Mouse (Mus musculus) hindbrain, embryonic 16.5 days (tissue): ENCODE measurements around the gene Catsperz. TPM values are rescaled to one million over a fixed set of nuclear protein-coding genes. Genes with fewer than 3 reads are reported as not detected.

ENCODE experiments used
- ATAC-seq: fragments of 200-750 bp; cut with Nextera tagmentation; 2 replicates; pipeline ENCODE4 v1.8.0; 2017; ENCODE audit warnings: moderate TSS enrichment, moderate library complexity
- H3K27ac ChIP-seq: fragments of 300-500 bp; sonication (generic); 2 replicates; pipeline ENCODE4 v1.5.1; 2014; ENCODE audit warnings: low read depth, mild to moderate bottlenecking, control low read depth, low read length, moderate library complexity
- H3K27me3 ChIP-seq: fragments of 300-500 bp; sonication (generic); replicated peaks from 2 replicates; pipeline ENCODE4 v1.6.1; 2014; ENCODE audit warnings: low read length; ENCODE audit not compliant: control insufficient read depth, insufficient read depth
- H3K36me3 ChIP-seq: fragments of 300-500 bp; sonication (generic); 2 replicates; pipeline ENCODE4 v1.6.1; 2014; ENCODE audit warnings: mild to moderate bottlenecking, low read length, moderate library complexity, mixed read lengths; ENCODE audit not compliant: control insufficient read depth, insufficient read depth
- H3K4me1 ChIP-seq: fragments of 300-500 bp; sonication (generic); 2 replicates; pipeline ENCODE4 v1.6.1; 2014; ENCODE audit warnings: low read depth, low read length; ENCODE audit not compliant: control insufficient read depth, insufficient read depth
- H3K4me2 ChIP-seq: fragments of 300-500 bp; sonication (generic); 2 replicates; pipeline ENCODE4 v1.6.1; 2014; ENCODE audit warnings: mild to moderate bottlenecking, low read length, control low read depth, moderate library complexity
- H3K4me3 ChIP-seq: fragments of 300-500 bp; sonication (generic); 2 replicates; pipeline ENCODE4 v1.5.1; 2014; ENCODE audit warnings: mild to moderate bottlenecking, low read length, control low read depth, moderate library complexity
- H3K9ac ChIP-seq: fragments of 300-500 bp; sonication (generic); 2 replicates; pipeline ENCODE4 v1.6.1; 2014; ENCODE audit warnings: low read depth, mild to moderate bottlenecking, control low read depth, low read length, moderate library complexity
- H3K9me3 ChIP-seq: fragments of 300-500 bp; sonication (generic); 2 replicates; pipeline ENCODE4 v1.6.1; 2014; ENCODE audit warnings: mild to moderate bottlenecking, low read length, moderate library complexity; ENCODE audit not compliant: control insufficient read depth
- WGBS: fragments of 180-500 bp; shearing (Covaris S2); extraction: QIAGEN DNeasy Blood & Tissue Kit; methylation state at CpG from one replicate; pipeline ENCODE4 v1.1.7; 2014; 5-methylcytosine and 5-hydroxymethylcytosine counted together
- polyA plus RNA-seq: library from polyadenylated mRNA; unstranded; fragments of >200 nt; fragmentation: Nextera tagmentation; extraction: Ambion mirVana; gene quantifications from 2 replicates; pipeline ENCODE4 v1.2.1, GENCODE M21; 2015

Catsperz gene
- polyA plus RNA-seq, 1 experiment from 2014 or later: 3.3 TPM

DNA sequence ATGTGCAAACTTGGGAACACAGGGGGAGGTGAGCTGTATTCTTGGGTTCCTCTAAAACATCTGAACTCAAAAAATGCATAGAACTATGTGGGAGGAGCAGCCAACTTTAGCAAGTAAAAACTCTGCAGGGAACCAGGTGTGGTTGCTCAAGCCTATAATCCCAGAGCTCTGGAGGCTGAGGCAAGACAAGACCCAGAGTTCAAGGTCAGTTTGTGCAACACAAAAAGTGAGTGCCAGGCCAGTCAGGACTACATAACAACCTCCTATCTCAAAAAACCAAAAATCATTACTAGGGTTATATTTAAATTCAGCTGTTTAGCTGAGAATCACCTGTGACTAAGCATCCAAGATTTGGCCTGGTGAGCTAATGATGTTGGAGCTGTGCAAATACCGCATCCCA is 6.8 kb upstream of the Catsperz start:
- Histone ChIP-seq H3K4me3 (no peak overlapping the region), H3K4me1 (peaks cover 14% of the 10 kb centered on the region), H3K36me3 (no peaks in the 10 kb centered on the region), H3K27me3 (peaks cover 53% of the 10 kb centered on the region), H3K9ac (no peak overlapping the region), H3K27ac (no peak overlapping the region), H3K4me2 (no peak overlapping the region), H3K9me3 (no peaks in the 10 kb centered on the region)
- WGBS: 57% methylated on average over 1 of the region's 1 CpGs
- no peak for ATAC-seq

DNA sequence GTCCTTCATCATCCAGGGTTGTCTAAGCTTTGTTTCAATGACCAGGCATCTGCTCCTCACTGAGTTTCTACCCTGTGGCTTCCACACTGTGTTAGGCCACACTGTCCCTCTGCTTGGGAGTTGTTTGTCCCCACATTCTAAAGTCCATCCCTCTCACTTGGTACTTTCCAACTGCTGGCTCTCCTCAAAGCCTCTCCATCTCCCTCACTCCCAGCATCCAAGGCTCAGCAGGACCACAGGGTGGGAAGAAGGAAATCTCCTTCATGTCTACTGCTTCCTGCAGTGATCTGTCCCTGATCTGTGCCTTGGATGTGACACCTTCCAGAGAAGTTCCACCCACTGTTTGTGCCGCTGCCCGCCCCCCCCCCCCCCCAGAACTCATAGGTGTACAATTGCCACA is 5.8 kb upstream of the Catsperz start:
- H3K27me3 ChIP-seq: peaks cover 56% of the 10 kb centered on the region
- ATAC-seq: no peak
- WGBS: 0% methylated on average over 2 of the region's 2 CpGs

DNA sequence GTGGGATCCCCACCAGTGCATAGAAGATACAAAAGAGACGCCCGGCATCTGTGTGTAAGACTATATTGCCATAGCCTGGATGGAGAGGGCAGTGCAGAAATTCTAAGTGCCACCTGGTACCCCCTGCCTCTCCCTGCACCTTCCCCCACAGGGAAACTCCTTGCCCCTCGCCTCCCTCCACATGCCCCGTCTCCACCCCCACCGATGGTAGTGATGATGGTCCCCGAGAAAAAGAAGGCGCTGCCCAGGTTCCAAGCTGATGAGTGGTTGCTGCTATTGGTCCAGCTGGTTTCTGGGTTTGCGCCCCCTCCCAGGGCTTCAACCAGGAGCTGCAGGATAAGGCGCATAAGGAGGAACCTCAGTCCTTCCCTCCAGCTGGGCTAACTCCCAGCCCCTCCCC is 2.9 kb upstream of the Catsperz start:
- ATAC-seq: no peak
- H3K27ac ChIP-seq: no peak overlapping the region
- no peak overlapping the region for H3K4me2 ChIP-seq
- 15% methylated on average over 9 of the region's 9 CpGs for WGBS
- H3K4me1 ChIP-seq: peaks cover 13% of the 10 kb centered on the region
- no peaks in the 10 kb centered on the region for H3K36me3 ChIP-seq
- H3K27me3 ChIP-seq: peaks cover 73% of the 10 kb centered on the region
- H3K9ac ChIP-seq: no peak overlapping the region
- no peaks in the 10 kb centered on the region for H3K9me3 ChIP-seq
- H3K4me3 ChIP-seq: no peak overlapping the region

More for the DNA sequence above, 5.8 kb upstream of the Catsperz start:
- H3K4me1 ChIP-seq: peaks cover 18% of the 10 kb centered on the region
- no peak overlapping the region for H3K27ac ChIP-seq
- H3K4me3 ChIP-seq: no peak overlapping the region
- H3K9ac ChIP-seq: no peak overlapping the region
- no peaks in the 10 kb centered on the region for H3K36me3 ChIP-seq
- H3K9me3 ChIP-seq: no peaks in the 10 kb centered on the region
- no peak overlapping the region for H3K4me2 ChIP-seq

DNA sequence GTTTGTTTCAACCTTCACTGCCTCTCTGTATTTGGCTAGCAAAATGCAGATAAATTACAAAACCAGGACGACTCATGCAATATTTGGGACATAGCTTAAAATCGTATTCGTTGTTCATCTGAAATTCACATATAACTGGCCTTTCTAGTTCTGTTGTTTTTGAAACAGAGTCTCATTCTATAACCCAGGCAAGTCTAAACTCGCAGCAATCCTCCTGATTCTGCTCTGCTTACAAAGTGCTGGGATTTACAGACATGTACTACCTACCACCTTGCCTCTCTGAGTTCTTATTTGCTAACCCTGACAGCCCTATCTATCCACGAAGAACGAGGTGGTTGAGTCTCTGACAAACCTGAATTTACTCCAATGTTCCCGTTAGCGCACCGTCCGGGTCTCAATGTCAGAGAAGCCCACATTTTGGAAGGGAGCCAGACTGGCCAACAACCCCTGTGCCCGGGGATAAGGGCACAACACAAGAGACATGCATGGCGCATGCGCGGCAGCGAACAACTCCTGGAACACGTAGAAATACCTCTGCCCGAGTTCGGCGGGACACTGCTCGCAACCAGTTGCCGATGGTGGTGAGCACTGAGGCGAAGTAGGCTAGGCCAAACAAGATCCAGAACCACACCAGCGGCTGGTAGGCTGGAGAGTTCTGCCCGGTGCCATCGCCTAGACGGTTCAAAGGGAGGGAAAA is 1.5 kb upstream of the Catsperz start:
- Histone ChIP-seq H3K9ac (no peak overlapping the region), H3K4me3 (peak overlapping the region; percentile 21), H3K9me3 (no peaks in the 10 kb centered on the region), H3K27me3 (peaks cover 61% of the 10 kb centered on the region), H3K27ac (no peak overlapping the region), H3K4me2 (peak overlapping the region; percentile 50), H3K36me3 (no peaks in the 10 kb centered on the region), H3K4me1 (peaks cover 13% of the 10 kb centered on the region)
- 13% methylated on average over 26 of the region's 26 CpGs for WGBS
- no peak for ATAC-seq

DNA sequence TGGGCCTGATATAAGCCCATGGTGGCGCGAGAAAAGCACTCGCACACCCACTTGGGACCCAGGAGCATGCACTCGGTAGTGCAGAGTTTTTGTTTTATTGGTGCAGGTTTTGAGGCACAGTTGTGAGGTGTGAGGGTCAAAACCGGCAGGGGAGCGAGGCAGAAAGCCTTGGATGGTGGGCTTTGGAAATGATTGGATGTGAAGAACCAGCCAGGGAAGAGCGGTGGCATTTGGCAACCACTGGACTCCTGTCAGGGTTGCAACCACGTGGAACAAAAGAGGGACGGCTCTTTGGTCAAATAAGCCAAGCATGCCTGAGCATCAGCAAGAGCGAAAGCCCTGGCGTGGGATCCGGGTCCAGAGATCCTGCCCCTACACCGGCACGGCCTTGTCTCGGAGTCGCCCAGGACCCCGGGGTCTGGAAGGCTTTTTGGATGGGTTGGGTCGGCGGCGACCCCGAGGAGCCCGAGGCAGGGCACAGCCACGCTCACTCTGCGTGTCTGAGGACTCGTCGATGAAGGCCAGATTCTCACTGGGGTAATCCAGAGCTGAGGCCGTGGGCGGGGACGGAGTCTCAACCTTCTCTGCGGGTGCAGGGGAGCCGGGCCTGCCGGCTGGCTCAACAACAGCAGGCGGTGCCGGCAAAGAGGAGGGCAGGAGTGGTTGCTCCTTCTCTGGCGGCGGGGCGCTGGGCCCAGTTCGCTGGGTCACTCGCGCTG is 590 bp upstream of the Catsperz start:
- H3K4me3 ChIP-seq: no peak overlapping the region
- no peak for ATAC-seq
- H3K9me3 ChIP-seq: no peaks in the 10 kb centered on the region
- WGBS: 6% methylated on average over 38 of the region's 40 CpGs
- no peak overlapping the region for H3K9ac ChIP-seq
- peaks cover 16% of the 10 kb centered on the region for H3K4me1 ChIP-seq
- H3K27ac ChIP-seq: no peak overlapping the region
- no peak overlapping the region for H3K4me2 ChIP-seq
- H3K27me3 ChIP-seq: peaks cover 58% of the 10 kb centered on the region
- no peaks in the 10 kb centered on the region for H3K36me3 ChIP-seq

DNA sequence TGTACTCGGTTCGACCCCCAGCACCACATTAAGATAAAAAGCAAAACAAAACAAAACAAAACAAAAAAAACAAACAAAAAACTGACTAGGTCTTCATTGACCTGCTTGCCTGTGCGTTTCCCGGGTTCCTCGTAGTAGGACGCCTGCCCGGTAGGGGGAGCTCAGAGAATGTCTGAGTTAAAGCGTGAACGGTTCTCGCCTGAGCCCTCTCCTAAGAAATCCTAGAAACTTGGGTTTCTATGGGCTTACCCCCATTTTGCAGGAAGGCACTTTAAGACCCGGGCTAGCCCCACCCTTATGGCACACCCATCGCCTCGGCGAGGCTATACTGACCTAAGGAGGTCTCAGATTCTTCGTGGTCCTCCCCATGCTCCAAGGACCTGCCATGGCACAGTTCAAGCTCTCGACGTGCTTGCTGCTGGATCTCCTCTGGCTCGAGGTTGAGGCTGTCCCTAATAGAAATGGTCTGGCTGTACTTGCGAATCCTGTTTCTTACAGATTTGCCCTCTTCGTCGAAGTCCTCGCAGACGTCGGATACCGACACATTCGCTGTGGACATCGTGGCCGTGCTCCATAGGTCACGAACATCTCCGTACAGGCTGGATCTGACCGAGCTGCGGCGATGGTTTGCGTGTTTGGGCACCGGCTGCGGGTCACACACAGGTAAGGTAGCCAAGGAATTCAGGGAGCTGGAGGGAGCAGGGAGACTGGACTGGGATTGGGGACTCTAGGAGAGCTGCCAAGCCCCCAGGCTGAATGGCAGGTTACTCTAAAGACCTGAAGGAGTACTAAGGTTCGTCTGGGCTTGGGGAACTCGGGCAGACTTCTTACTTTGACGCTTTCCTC is 496 bp downstream of the Catsperz start:
- ATAC-seq: no peak
- Histone ChIP-seq H3K9ac (peak overlapping the region; percentile 1; the same call in 1 of the 2 replicates), H3K4me2 (peak overlapping the region; percentile 29), H3K4me3 (peak overlapping the region; percentile 2; the same call in 1 of the 2 replicates), H3K4me1 (peaks cover 26% of the 10 kb centered on the region), H3K36me3 (no peaks in the 10 kb centered on the region), H3K9me3 (no peaks in the 10 kb centered on the region), H3K27ac (no peak overlapping the region), H3K27me3 (peaks cover 54% of the 10 kb centered on the region)
- WGBS: 2% methylated on average over 39 of the region's 39 CpGs

DNA sequence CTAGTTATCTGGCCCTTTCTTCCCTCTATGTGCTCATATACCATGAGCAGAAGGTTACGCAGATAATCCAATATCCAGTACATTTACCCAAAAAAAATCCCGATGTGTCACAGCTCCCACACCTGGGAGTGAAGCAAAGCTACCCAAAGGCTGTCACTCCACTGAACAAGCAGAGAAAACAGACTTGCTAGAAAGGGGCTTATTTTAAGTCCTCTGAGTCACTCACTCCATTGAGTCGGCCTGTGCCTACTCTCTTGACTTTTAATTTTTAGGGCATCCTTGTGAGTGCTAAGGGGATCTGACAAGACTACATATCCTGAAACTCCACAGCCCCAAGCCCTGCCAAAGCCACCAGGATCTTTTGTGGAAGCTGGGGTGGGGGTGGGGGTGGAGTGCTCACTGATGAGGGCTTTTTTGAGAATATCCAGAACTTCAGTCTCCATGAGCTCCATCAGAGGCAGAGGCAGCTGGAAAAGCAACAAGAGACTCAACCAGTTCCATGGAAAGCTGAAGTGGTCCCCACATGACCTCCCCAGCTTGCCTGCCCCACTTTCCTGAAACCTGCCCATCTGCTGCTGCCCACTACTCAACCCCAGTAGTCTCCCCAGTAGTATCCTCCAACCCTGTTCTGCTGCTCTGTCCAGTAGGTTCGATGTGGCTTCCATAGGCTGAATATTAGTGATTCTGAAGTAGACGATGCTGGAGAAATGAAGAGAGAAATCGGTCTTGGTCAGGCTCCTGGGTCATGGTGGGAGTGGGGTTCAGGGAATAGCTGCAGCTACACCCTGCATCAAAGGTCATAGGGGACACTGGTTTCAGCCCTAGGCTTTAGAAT is 2.1 kb downstream of the Catsperz start:
- Histone ChIP-seq H3K4me2 (no peak overlapping the region), H3K27me3 (peaks cover 47% of the 10 kb centered on the region), H3K9me3 (no peaks in the 10 kb centered on the region), H3K36me3 (no peaks in the 10 kb centered on the region), H3K4me1 (peaks cover 26% of the 10 kb centered on the region), H3K9ac (no peak overlapping the region), H3K27ac (no peak overlapping the region), H3K4me3 (no peak overlapping the region)
- ATAC-seq: no peak
- WGBS: 62% methylated on average over 6 of the region's 6 CpGs

DNA sequence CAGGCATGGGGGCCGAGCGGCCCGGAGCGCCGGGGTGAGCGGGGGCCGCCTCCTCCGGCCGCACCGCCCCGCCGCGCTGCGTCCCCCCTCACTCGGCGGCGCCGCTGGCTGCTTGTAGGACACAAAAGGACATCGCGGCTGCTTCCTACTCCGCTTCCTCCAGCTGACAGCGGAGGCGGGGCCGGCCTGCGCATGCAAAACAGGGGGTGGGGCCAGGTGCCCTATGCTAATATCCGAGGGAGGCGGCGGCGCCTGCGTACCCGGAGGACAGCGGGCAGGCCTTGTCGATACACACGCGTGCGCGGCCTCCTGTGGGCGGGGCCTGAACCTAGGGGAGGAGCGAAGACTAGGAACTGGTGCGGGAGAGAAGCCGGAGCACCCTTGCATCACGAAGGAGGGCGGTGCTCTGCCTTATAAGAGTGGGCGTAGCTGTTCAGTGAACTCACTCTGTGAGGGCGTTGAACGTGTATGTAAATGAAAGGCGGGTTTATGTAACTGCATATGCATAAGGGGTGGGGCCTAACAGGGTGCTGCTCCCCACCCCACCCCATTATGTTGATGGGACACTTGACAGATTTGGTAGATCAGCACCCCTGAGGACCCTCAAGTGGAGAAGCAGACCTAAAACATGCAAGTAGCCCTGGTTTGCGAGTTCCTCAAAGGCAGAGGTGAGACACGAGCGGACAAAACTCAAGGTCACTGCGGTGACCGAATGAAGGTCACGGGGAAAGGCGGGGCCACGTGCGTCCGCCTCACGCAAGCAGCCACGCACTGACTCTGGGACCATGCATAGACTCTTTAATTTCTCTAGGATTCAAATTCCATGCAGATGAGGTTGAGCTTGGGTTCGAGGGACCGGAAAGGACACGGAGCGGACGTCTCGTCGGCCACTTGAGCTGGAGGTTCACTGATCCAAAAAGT is 3.3 kb downstream of the Catsperz start, which contains the start of gene Esrra:
Gene Esrra, minus strand, starts transcription at position 167 of the 921 bp plus-strand sequence.
- ATAC-seq: peak; percentile 96
- H3K4me1 ChIP-seq: peaks cover 25% of the 10 kb centered on the region
- H3K4me2 ChIP-seq: peak within 1 kb of the TSS; percentile 86
- H3K4me3 ChIP-seq: peak within 1 kb of the TSS; percentile 87
- H3K36me3 ChIP-seq: no peaks in the 10 kb centered on the region
- no peaks in the 10 kb centered on the region for H3K9me3 ChIP-seq
- peak within 1 kb of the TSS; percentile 95 for H3K9ac ChIP-seq
- H3K27ac ChIP-seq: peak within 1 kb of the TSS; percentile 87
- WGBS: under 1% methylated on average over 61 of the region's 66 CpGs
- peaks cover 35% of the 10 kb centered on the region for H3K27me3 ChIP-seq
